Mouse (Mus musculus) spleen, adult 2 months (tissue): ENCODE data around the gene Mobp. TPM values are rescaled to one million over a fixed set of nuclear protein-coding genes. Genes with fewer than 3 reads are reported as not detected.

ENCODE experiments used
- DNase-seq, 2 experiments: peaks; one replicate each; pipeline versions ENCODE4 v3.0.0 to v3.0.0-alpha.2; 2012 to 2021; ENCODE audit warnings: low spot score in 2 of 2, low read depth in 1 of 2
- H3K27ac ChIP-seq: fragments of 200-500 bp; 2 replicates; pipeline ENCODE4 v1.5.1; 2012; ENCODE audit warnings: low read length, inconsistent platforms; ENCODE audit not compliant: insufficient read depth
- H3K27me3 ChIP-seq: fragments of 200-500 bp; 2 replicates; pipeline ENCODE4 v1.6.1; 2012; ENCODE audit warnings: mild to moderate bottlenecking, moderate library complexity, low read length, inconsistent platforms; ENCODE audit not compliant: control insufficient read depth, insufficient read depth
- H3K36me3 ChIP-seq: fragments of 200-500 bp; 2 replicates; pipeline ENCODE4 v1.6.1; 2012; ENCODE audit warnings: mild to moderate bottlenecking, low read length, inconsistent platforms; ENCODE audit not compliant: control insufficient read depth, insufficient read depth
- H3K4me1 ChIP-seq: fragments of 200-500 bp; 2 replicates; pipeline ENCODE4 v1.6.1; 2011; ENCODE audit warnings: inconsistent platforms; ENCODE audit not compliant: control insufficient read depth, insufficient read depth, insufficient read length
- H3K4me3 ChIP-seq: fragments of 200-500 bp; 2 replicates; pipeline ENCODE4 v1.5.1; 2011; ENCODE audit warnings: mild to moderate bottlenecking, inconsistent platforms; ENCODE audit not compliant: insufficient read depth, insufficient read length; ENCODE audit errors: extremely low read depth
- CTCF ChIP-seq: fragments of 200-500 bp; IDR thresholded peaks from 2 replicates; pipeline ENCODE4 v1.5.1; 2011; ENCODE audit warnings: mild to moderate bottlenecking, inconsistent platforms; ENCODE audit not compliant: insufficient read depth, insufficient read length, insufficient replicate concordance; ENCODE audit errors: extremely low read depth
- POLR2A ChIP-seq: fragments of 200-500 bp; IDR thresholded peaks from 2 replicates; pipeline ENCODE4 v1.6.1; 2011; ENCODE audit warnings: low read depth, low read length, inconsistent platforms
- WGBS: fragments of 180-500 bp; shearing (Covaris S2); methylation state at CpG from one replicate; pipeline ENCODE4 v1.1.7; 2018; 5-methylcytosine and 5-hydroxymethylcytosine counted together
- polyA plus RNA-seq: library from polyadenylated mRNA; depleted of rRNA; stranded (reverse); fragments of >200 nt; gene quantifications from 2 replicates; pipeline ENCODE4 v1.2.3, GENCODE M21; 2012; rRNA removed

The Mobp gene
- polyA plus RNA-seq, 1 experiment = not detected

DNA sequence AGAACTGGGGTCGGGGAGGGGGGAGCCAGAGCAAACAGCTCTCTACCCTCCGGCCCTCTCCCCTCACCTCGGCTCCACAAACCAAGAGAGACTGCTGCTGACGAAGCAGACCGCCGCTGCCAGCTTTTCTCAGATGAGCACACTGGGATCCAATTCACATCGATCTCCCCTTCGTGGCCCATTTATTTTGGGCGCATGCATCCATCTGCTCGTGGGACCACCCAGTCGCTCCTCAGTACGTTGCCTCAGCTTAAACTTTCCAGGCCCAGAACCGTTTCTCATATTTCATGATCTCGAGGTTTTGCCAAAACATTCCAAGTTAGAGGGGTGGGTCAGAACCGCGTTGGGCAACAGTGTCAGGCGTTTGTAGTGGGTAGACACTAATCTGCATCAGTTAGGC lies 57.4 kb downstream of the Mobp start:
- Histone ChIP-seq H3K36me3 (no peaks in the 10 kb centered on the region), H3K4me3 (no peak overlapping the region), H3K27ac (no peak overlapping the region), H3K27me3 (no peaks in the 10 kb centered on the region), H3K4me1 (no peaks in the 10 kb centered on the region)
- DNase-seq = no peak
- WGBS = 87% methylated on average over 17 of the region's 17 CpGs
- TF ChIP-seq POLR2A (no peak), CTCF (no peak)

DNA sequence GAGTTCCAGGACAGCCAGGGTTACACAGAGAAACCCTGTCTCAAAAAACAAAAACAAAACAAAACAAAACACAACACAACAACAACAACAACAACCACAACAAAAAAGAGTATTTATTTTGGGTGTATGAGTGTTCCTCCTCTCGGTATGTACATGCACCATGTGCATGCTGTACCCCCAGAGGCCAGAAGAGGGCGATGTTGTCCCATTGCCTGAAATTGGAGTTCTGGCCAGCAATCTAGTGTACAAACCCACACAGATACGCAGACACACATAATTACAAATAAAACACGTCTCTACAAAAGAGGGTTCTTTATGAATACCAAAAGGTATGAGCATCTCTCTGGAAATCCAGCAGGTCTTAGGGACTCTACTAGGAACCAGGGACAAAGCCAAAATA lies 60.6 kb downstream of the Mobp start:
- H3K27ac ChIP-seq = no peak overlapping the region
- TF ChIP-seq CTCF (no peak), POLR2A (no peak)
- no peaks in the 10 kb centered on the region for H3K36me3 ChIP-seq
- WGBS = 81% methylated on average over 4 of the region's 4 CpGs
- no peak overlapping the region for H3K4me3 ChIP-seq
- no peak for DNase-seq
- no peaks in the 10 kb centered on the region for H3K27me3 ChIP-seq
- no peaks in the 10 kb centered on the region for H3K4me1 ChIP-seq

DNA sequence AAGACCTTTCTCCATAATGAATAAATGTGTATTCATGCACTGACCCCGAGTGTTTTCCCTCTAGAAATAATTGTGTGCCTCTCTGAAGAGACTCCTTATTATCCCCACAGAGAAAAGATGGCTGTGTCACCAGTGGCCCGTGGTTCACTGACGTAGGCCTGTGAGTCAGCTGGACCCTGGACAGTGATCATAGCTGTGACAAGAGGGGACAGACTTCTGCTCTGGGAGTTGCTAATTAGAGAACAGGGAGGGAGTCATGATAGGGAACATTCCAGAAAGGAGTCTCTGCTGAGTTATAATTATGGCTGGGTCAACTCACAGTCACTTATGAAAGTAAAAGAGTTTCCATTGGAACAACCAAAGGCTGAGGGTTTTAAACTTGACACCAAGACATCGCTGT lies 61.4 kb downstream of the Mobp start:
- TF ChIP-seq POLR2A = no peak
- no peak for TF ChIP-seq CTCF
- no peaks in the 10 kb centered on the region for H3K36me3 ChIP-seq
- no peaks in the 10 kb centered on the region for H3K27me3 ChIP-seq
- no peaks in the 10 kb centered on the region for H3K4me1 ChIP-seq
- no peak overlapping the region for H3K4me3 ChIP-seq
- 78% methylated on average over 4 of the region's 4 CpGs for WGBS
- DNase-seq = no peak
- no peak overlapping the region for H3K27ac ChIP-seq

DNA sequence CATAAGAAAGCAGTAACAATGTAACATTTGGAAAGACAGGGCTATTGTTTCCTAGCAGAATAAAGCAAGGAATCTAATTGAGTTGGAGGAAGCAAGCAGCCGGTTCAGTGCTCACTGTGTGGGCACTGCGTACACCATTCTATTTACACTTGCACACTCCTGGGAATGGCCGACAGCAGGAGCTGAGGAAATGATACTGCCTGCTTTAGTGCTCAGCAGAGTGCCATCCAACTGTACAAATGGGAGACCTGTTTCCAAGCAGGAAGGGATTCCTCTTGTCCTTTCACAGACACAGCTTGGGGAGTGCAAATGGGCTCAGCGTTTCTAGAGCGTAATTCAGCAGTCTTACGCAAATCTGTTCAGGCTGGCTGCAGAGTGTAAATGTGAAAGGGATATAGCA lies 63.4 kb downstream of the Mobp start:
- Histone ChIP-seq H3K36me3 (no peaks in the 10 kb centered on the region), H3K27me3 (no peaks in the 10 kb centered on the region), H3K4me3 (no peak overlapping the region), H3K27ac (no peak overlapping the region), H3K4me1 (no peaks in the 10 kb centered on the region)
- no peak for DNase-seq
- WGBS = 84% methylated on average over 6 of the region's 6 CpGs
- TF ChIP-seq POLR2A = no peak
- no peak for TF ChIP-seq CTCF

DNA sequence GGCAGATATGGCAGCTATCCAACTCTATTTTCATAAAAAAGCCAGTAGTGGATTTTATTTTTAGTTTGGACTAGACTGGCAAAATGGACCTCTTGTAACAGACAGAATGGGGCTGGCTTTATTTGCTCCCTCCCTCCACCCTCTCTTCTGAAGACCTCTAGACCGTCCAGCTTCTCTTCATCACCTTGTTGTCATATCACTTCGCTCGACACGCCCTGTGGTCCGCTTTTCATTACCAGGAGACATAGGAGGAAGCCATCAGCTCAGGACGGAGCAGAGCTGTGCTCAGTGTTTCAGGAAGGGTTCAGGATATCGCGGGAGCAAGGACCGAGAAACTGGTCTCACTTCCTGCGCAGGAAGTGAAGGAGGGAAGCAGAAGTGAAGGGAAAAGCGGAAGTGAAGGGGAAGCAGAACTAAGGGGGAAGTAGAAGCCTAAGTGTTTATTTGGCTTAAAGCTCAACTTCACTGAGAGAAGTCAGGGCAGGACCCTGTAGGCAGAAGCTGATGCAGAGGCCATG lies 65.5 kb downstream of the Mobp start:
- WGBS = 47% methylated on average over 11 of the region's 11 CpGs

DNA sequence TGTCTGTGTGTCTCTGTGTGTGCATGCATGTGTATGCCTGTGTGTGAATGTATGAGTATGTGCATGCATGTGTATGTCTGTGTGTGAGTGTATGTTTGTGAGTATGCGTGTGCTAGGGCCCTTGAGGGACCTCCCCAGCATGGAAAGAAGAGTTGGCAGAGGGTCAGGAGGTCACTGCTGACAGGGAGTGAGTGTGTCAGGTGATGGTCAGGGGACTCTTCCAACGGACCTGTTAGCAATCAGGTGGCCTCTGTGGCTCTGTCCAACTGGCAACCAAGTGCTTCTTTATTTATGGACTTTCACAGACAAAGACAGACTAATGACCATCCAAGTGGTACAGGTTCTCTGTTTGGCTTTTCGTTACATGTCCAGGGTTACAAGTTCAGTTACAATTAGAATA lies 69.9 kb downstream of the Mobp start:
- Histone ChIP-seq H3K36me3 (no peaks in the 10 kb centered on the region), H3K4me3 (no peak overlapping the region), H3K4me1 (no peaks in the 10 kb centered on the region), H3K27me3 (no peaks in the 10 kb centered on the region), H3K27ac (no peak overlapping the region)
- no peak for DNase-seq
- TF ChIP-seq CTCF = no peak
- 86% methylated on average over 3 of the region's 3 CpGs for WGBS

More for the DNA sequence above, 65.5 kb downstream of the Mobp start:
- H3K4me1 ChIP-seq = no peaks in the 10 kb centered on the region
- no peaks in the 10 kb centered on the region for H3K27me3 ChIP-seq
- TF ChIP-seq POLR2A = no peak
- TF ChIP-seq CTCF = no peak
- no peak overlapping the region for H3K27ac ChIP-seq
- DNase-seq = no peak
- no peaks in the 10 kb centered on the region for H3K36me3 ChIP-seq
- no peak overlapping the region for H3K4me3 ChIP-seq

Other genes with a start within 250 kb of the Mobp start
- gene Gorasp1, start 212.1 kb upstream of the Mobp start, polyA plus RNA-seq = 6.6 and 7.6 TPM in 2 replicates
- gene Ttc21a, start 212.1 kb upstream of the Mobp start, polyA plus RNA-seq = 0.04 and 0.15 TPM in 2 replicates
- 50.5 and 78.5 TPM in 2 replicates for gene Csrnp1, start 165.0 kb upstream of the Mobp start, polyA plus RNA-seq
- 0.08 TPM in 2 replicates for gene Xirp1, start 126.1 kb upstream of the Mobp start, polyA plus RNA-seq
- gene Cx3cr1, start 79.8 kb upstream of the Mobp start, polyA plus RNA-seq = 14.4 and 16.8 TPM in 2 replicates
- gene Ccr8, start 57.6 kb upstream of the Mobp start, polyA plus RNA-seq = 0.82 and 1.8 TPM in 2 replicates
- gene Slc25a38, start 39.3 kb upstream of the Mobp start, polyA plus RNA-seq = 45.7 and 48.1 TPM in 2 replicates
- 2,660 and 3,812 TPM in 2 replicates for gene Rpsa, start 22.0 kb upstream of the Mobp start, polyA plus RNA-seq
- gene Myrip, start 151.8 kb downstream of the Mobp start, polyA plus RNA-seq = 0.13 and 1.2 TPM in 2 replicates